Mouse (Mus musculus): ENCODE results near the gene Minos1.

Gene Minos1

GRCm38 (mm10) chr4:139142985-139143384 is 12.1 kb upstream of the Minos1 start:
- no peak for DNase-seq

- no peak for DNase-seq
Observed at GRCm38 (mm10) chr4:139141785-139142184, 10.9 kb upstream of the Minos1 start.

GRCm38 (mm10) chr4:139140267-139140666 is 9.4 kb upstream of the Minos1 start:
- DNase-seq = no peak

- DNase-seq = no peak
Observed at GRCm38 (mm10) chr4:139136011-139136410, 5.1 kb upstream of the Minos1 start.

GRCm38 (mm10) chr4:139133109-139133508 is 2.2 kb upstream of the Minos1 start:
- no peak for DNase-seq

GRCm38 (mm10) chr4:139131858-139132672 is 1.2 kb upstream of the Minos1 start:
- DNase-seq = no peak

- peak in 1 of 2 experiments; percentile 36 for DNase-seq
Observed at GRCm38 (mm10) chr4:139129806-139130700, 860 bp downstream of the Minos1 start.

GRCm38 (mm10) chr4:139126475-139126874 is 4.4 kb downstream of the Minos1 start:
- no peak for DNase-seq

- no peak for DNase-seq
Observed at GRCm38 (mm10) chr4:139124940-139125339, 6.0 kb downstream of the Minos1 start.

- DNase-seq = no peak
Observed at GRCm38 (mm10) chr4:139122557-139122956, 8.4 kb downstream of the Minos1 start.

GRCm38 (mm10) chr4:139120998-139121397 is 9.9 kb downstream of the Minos1 start:
- no peak for DNase-seq

- no peak for DNase-seq
Observed at GRCm38 (mm10) chr4:139120281-139120814, 10.6 kb downstream of the Minos1 start.

- peak in 1 of 2 experiments; percentile 55 for DNase-seq
Observed at GRCm38 (mm10) chr4:139116356-139117063, 14.4 kb downstream of the Minos1 start.

GRCm38 (mm10) chr4:139115721-139116120 is 15.2 kb downstream of the Minos1 start:
- DNase-seq = no peak

GRCm38 (mm10) chr4:139112482-139112881 is 18.4 kb downstream of the Minos1 start:
- no peak for DNase-seq

GRCm38 (mm10) chr4:139111421-139111820 is 19.5 kb downstream of the Minos1 start:
- DNase-seq = peak; percentile 54 to 81

GRCm38 (mm10) chr4:139110858-139111257 is 20.1 kb downstream of the Minos1 start:
- peak; percentile 39 to 69 for DNase-seq

GRCm38 (mm10) chr4:139105453-139105852 is 25.5 kb downstream of the Minos1 start:
- DNase-seq = no peak

- no peak for DNase-seq
Observed at GRCm38 (mm10) chr4:139101546-139101945, 29.4 kb downstream of the Minos1 start.

- no peak for DNase-seq
Observed at GRCm38 (mm10) chr4:139100326-139100725, 30.6 kb downstream of the Minos1 start.

- DNase-seq = no peak
Observed at GRCm38 (mm10) chr4:139096201-139096600, 34.7 kb downstream of the Minos1 start.

- peak; percentile 70 to 74 for DNase-seq
Observed at GRCm38 (mm10) chr4:139095406-139095805, 35.5 kb downstream of the Minos1 start.

- DNase-seq = no peak
Observed at GRCm38 (mm10) chr4:139093196-139093530, 37.8 kb downstream of the Minos1 start.
